Mouse (Mus musculus) thymus, postnatal 36 days (tissue): ENCODE measurements around the gene Lrrn4cl.
A peak's percentile ranks its signal among the peaks of the same experiment; 100 is the strongest.
"Not testable (repeated sequence)": the region's sequence is repeated elsewhere in the genome, so short reads cannot be mapped to it uniquely, and the experiment has no call there.

ENCODE experiments used
- DNase-seq, 2 experiments: peaks; one replicate each; pipeline ENCODE4 v3.0.0; 2022; ENCODE audit warnings: mixed read lengths in 2 of 2

Gene Lrrn4cl

DNA sequence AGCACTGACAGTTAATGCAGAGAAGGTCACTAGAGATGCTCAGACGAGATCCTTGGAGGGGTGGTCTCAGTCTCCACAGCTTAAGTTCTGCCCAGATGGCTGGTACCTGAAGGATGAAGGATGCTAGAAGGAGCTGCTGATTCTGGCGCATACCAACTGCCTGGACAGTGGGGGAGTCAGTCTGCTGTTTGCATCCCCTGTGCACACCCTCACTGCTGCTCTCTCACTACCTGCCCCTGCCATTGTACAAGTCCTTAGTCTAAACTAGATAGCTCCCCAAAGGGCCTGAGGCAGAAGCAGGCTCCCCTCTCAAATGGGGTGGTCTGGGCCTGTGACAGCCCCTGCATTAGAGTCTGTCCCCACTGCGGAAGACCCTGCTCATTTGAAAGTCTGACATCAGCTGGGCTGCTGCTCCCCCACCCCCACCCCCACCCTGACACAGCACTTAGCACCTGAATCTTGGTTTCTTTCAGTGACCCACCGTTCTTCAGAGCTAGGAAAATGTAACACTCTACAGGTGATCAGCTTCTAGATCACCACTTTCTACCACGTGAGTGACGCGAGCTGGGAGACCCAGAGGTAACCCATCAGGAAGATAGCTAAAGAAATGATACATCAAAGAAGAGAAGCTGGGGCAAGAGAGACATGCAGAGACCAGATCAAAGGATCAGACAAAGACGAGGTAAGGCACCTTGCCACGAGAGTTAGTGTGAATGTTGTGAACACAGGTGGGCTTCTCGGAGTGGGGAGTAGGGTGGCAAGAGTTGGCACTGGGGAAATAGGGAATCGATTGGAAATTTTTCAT is 11.3 kb upstream of the Lrrn4cl start, which contains the start of gene Gng3:
Gene Gng3, minus strand, starts transcription at position 92 of the 805 bp plus-strand sequence.
- DNase-seq: no peak

DNA sequence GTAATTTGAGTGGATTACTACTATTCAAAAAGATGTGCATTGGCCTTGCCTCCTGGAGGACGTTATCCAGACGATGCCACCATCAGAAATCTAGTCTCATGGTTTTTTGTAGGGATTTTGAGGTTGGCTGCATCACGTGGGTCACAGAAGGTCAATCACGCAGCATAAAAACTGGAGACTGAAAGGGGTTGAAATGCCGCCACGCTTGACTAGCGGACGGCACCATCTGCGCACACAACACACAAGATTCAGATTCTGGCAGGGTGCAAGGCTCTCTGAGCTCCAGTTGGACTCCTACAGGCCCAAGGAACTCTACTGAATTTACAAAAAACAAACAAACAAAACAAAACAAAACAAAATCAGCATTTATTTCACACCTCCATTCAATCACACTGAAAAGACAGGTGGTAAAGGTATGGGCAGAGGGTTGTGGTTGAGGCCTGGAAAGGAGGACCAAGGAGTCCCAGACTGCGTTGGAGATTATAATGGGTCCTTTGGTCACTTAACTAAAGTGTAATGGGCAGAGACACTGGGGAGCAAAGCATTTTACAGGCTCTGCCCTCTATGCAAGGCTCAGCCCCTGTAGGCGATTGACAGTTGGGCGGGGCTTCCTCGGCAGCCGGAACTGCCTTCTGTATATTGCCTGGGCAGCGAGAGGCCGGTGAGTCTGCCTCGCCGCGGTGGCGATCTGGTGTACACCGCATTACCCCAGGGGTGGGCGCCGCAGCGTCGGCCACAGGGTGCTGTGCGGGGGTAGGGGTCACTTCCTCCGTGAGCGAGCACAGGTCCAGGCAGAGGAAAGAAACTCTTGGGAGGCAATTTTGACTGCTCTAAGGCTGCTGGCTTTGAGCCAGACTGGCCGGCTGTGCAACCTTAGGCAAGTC is 10.4 kb upstream of the Lrrn4cl start:
- DNase-seq: peak; percentile 63 to 68

GRCm38 (mm10) chr19:8841012-8841411 is 9.6 kb upstream of the Lrrn4cl start:
- no peak for DNase-seq

DNA sequence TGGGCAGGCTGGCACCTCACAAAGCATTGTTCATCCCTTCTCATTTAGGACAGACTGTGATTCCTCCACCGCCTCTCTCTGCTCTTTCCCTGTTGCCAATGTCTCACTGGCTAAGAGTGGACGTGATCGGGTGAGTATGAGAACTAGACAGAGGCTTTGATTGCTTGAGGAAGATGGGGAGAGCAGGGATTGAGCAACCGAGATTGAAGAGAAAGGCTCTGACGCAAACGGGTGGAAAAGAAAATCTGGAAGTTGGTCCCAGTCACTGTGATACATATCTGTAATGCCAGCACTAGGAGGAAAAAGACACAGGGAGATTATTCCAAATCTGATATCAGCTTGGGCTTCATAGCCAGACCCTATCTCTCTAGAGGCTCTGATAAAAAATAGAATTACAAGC is 7.6 kb upstream of the Lrrn4cl start:
- no peak for DNase-seq

GRCm38 (mm10) chr19:8844371-8845129 is 6.0 kb upstream of the Lrrn4cl start:
- peak; percentile 61 to 72 for DNase-seq

DNA sequence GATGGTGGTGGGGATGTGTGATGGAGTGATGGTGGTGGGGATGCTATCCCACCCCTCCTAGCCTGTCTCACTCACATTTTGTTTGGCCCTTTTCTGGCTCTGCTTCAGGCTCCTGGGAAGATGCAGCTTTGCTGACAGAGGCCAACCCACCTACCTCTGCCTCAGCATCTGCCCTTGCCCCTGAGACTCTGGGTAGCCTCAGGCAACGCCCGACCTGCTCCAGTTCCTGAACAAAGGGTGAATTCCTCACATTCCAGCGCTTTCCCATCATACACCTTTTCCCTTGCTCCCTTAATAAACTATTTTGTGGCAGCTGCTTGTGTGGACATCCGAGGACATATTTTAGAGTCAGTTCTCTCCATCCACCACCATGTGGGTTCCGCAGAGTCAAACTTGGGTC is 2.2 kb upstream of the Lrrn4cl start:
- no peak for DNase-seq

GRCm38 (mm10) chr19:8851639-8852038 is 1.1 kb downstream of the Lrrn4cl start:
- no peak for DNase-seq

- no peak for DNase-seq
Measured at GRCm38 (mm10) chr19:8852236-8852928, 1.8 kb downstream of the Lrrn4cl start.

GRCm38 (mm10) chr19:8853117-8853516 is 2.5 kb downstream of the Lrrn4cl start:
- no peak for DNase-seq

GRCm38 (mm10) chr19:8857689-8858088 is 7.1 kb downstream of the Lrrn4cl start:
- peak; percentile 41 to 46 for DNase-seq

DNA sequence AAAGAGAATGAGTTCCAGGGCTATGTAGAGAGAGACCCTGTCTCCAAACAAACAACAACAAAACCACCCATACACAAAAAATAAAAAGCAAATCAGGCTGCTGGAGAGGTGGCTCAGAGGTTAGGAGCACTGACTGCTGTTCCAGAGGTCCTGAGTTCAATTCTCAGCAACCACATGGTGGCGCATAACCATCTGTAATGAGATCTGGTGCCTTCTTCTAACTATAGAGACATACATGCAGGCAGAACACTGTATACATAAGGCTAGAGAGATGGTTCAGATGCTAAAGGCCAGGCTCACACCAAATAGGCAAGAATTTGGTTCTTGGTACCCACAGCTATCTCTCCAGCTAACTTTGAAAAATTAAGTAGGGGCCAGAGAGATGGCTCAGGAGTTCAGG is 8.4 kb downstream of the Lrrn4cl start:
- DNase-seq: peak; percentile 52 to 54

DNA sequence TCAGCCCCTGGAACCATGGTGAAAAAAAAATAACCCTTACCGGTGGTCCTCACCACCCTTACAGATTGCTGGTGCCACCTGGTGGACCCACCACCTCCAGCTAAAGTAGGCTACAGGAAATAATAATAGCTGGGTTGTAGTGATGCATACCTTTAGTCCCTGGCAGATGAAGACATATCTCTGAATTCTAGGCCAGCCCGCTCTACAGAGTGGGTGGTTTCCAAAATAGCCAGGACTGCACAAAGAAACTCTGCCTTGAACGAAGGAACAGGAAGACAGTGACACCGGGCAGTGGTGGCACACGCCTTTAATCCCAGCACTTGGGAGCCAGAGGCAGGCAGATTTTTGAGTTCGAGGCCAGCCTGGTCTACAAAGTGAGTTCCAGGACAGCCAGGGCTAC is 13.7 kb downstream of the Lrrn4cl start:
- DNase-seq: no peak

- DNase-seq: not testable (repeated sequence)
Measured at GRCm38 (mm10) chr19:8870381-8870780, 19.8 kb downstream of the Lrrn4cl start.

DNA sequence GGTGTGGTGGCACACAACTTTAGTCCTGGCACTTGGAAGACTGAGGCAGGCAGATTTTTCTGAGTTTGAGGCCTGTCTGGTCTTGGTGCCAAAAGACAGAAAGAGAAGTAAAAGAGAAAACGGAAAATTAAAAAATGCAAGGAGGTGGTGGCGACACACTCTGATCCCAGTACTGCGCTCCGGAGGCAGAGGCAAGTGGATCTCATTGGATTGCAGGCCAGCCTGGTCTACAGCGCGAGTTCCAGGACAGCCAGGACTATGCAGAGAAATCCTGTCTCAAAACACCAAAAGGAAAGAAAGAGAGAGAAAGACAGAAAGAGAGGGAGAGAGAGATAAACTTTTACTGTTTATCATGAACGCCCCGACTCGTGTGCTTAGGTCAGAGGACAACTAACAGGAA is 20.3 kb downstream of the Lrrn4cl start:
- no peak for DNase-seq

DNA sequence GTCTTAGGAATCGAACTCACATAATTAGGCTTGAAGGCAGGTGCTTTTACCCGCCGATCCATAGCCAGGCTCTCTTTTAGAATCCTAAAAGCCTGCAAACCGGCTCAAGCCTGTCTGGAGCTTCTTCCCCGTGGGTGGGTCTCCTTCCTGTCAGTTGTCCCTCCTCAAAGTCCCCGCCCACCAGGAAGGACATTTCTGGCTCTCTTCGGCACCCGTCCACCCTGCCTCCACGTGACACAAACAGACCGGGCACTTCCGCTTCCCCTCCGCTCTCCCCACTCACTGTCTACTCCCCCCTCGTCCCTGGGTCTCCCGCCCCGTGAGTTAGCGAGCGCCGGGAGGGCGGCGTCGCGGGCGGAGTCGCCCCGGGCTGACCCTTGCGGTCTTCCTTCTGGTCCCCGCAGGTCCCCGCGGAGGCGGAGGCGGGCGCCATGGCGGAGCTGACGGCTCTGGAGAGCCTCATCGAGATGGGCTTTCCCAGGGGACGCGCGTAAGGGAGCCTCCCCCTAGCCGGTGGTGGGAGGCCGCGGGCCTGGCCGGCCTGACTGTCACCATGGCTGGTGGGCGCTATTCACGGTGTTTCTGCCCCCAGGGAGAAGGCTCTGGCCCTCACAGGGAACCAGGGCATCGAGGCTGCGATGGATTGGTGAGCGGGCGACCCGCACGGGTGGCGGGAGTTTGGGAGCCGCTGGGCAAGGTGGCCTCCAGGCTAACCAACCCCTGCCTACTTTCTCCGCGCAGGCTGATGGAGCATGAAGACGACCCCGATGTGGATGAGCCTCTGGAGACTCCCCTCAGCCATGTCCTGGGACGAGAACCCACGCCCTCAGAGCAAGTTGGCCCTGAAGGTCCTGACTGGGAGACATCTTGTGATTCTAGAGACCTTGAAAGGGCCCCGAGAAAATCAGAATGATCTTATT is 21.0 kb downstream of the Lrrn4cl start, which contains the start of gene Ubxn1:
Gene Ubxn1, plus strand, starts transcription at position 230 of the 920 bp plus-strand sequence.
- peak; percentile 97 for DNase-seq

- DNase-seq: no peak
Measured at GRCm38 (mm10) chr19:8872266-8872840, 21.8 kb downstream of the Lrrn4cl start.

- DNase-seq: no peak
Measured at GRCm38 (mm10) chr19:8875031-8875430, 24.5 kb downstream of the Lrrn4cl start.

DNA sequence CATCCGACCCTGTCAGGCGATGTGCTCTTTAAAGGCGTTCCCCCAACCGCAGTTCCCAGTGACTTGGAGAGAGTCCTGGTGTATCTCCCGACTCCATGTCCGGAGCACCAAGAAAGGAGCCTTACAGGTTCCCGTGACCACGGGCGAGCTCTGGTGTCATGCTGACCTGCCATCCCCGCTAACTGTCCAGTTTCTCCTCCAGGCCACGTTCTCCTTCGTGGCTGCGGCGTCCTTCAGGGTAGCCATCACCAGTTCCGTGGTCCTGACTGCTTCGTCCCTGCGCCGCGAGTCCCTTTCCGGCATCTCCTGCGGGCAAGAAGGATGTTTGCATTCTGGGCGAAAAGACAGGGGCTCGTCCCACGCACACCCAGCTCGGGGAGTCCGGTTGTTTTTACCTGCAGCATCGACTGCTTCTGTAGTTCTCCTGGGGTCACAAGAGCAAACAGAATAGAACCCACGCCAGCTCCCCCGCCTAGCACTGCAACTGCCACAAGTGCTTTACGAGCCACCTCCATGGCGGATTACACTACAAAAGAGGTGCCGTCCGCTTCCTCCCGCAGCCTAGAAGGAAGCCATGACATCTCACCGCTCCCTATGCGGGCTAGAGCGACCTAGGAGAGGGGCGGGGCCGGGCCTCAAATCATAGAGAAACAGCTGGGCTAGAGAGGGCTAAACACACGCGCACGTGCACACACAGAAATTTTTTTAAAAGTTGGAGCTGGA is 29.9 kb downstream of the Lrrn4cl start, which contains the start of gene Uqcc3:
Gene Uqcc3, minus strand, starts transcription at position 613 of the 723 bp plus-strand sequence.
- DNase-seq: peak; percentile 89 to 93

GRCm38 (mm10) chr19:8881034-8881392 is 30.4 kb downstream of the Lrrn4cl start:
- no peak for DNase-seq

DNA sequence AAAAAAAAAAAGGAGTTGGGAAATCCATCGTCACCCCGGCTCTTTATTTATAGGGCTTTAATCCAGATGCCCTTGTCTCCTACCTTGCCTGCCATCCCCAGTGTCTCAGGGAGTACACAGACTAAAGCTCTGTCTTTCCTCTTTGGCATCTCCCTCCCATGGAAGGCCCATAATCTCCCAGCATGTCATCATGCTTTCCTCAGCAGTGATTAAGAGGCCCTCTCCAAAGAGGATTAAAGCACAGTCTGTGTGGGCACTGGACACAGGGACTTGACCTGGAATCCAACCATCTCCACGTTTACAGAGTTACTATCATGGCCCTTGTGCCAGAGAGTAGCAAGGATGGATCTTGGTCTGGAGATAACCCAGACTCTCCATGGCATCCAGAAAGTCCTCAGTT is 33.0 kb downstream of the Lrrn4cl start, which contains the start of the genes Lbhd1 and Gm49403:
Gene Lbhd1, plus strand, starts transcription at position 117 of the 400 bp plus-strand sequence.
Gene Gm49403, plus strand, starts transcription at position 315 of the 400 bp plus-strand sequence.
- DNase-seq: no peak
